Mouse (Mus musculus) forebrain, embryonic 14.5 days (tissue): ENCODE data around the gene Ooep. TPM values are rescaled to one million over a fixed set of nuclear protein-coding genes. Genes with fewer than 3 reads are reported as not detected.
"Not testable (repeated sequence)": the region's sequence is repeated elsewhere in the genome, so short reads cannot be mapped to it uniquely, and the experiment has no call there.

Source experiments
- ATAC-seq: fragments of 200-750 bp; cut with Nextera tagmentation; 2 replicates; pipeline ENCODE4 v1.8.0; 2017; ENCODE audit warnings: mild to moderate bottlenecking, moderate library complexity
- DNase-seq: peaks from one replicate; pipeline ENCODE4 v3.0.0-alpha.2; 2015; ENCODE audit warnings: low spot score
- H3K27ac ChIP-seq: fragments of 300-500 bp; sonication (generic); 2 replicates; pipeline ENCODE4 v1.5.1; 2014; ENCODE audit warnings: low read depth, mild to moderate bottlenecking, control low read depth, low read length, moderate library complexity
- H3K27me3 ChIP-seq: fragments of 300-500 bp; sonication (generic); replicated peaks from 2 replicates; pipeline ENCODE4 v1.6.1; 2014; ENCODE audit warnings: low read length, control low read depth, mixed read lengths; ENCODE audit not compliant: control insufficient read depth, insufficient read depth
- H3K36me3 ChIP-seq: fragments of 300-500 bp; sonication (generic); 2 replicates; pipeline ENCODE4 v1.6.1; 2014; ENCODE audit warnings: low read length, control low read depth; ENCODE audit not compliant: control insufficient read depth, insufficient read depth
- H3K4me1 ChIP-seq: fragments of 300-500 bp; sonication (generic); 2 replicates; pipeline ENCODE4 v1.6.1; 2014; ENCODE audit warnings: antibody characterized with exemption, low read length, control low read depth; ENCODE audit not compliant: control insufficient read depth, insufficient read depth
- H3K4me2 ChIP-seq: fragments of 300-500 bp; sonication (generic); 2 replicates; pipeline ENCODE4 v1.6.1; 2014; ENCODE audit warnings: mild to moderate bottlenecking, control low read depth, low read length
- H3K4me3 ChIP-seq: fragments of 300-500 bp; sonication (generic); 2 replicates; pipeline ENCODE4 v1.5.1; 2014; ENCODE audit warnings: low read depth, low read length, control low read depth
- H3K9ac ChIP-seq: fragments of 300-500 bp; sonication (generic); 2 replicates; pipeline ENCODE4 v1.6.1; 2014; ENCODE audit warnings: mild to moderate bottlenecking, low read length, control low read depth, moderate library complexity
- H3K9me3 ChIP-seq: fragments of 300-500 bp; sonication (generic); replicated peaks from 2 replicates; pipeline ENCODE4 v1.6.1; 2016; ENCODE audit warnings: low read length, control low read depth, mixed read lengths; ENCODE audit not compliant: control insufficient read depth
- WGBS: fragments of 180-500 bp; shearing (Covaris S2); extraction: QIAGEN DNeasy Blood & Tissue Kit; methylation state at CpG from one replicate; pipeline ENCODE4 v1.1.7; 2014; 5-methylcytosine and 5-hydroxymethylcytosine counted together
- polyA plus RNA-seq: library from polyadenylated mRNA; unstranded; fragments of >200 nt; fragmentation: Nextera tagmentation; extraction: Ambion mirVana; gene quantifications from 2 replicates; pipeline ENCODE4 v1.2.1, GENCODE M21; 2014

The Ooep gene
- polyA plus RNA-seq, 1 experiment from 2014 or later = 7.3 TPM

GRCm38 (mm10) chr9:78371441-78371840 is 7.1 kb downstream of the Ooep start:
- H3K9ac ChIP-seq = no peak overlapping the region
- H3K9me3 ChIP-seq = no peaks in the 10 kb centered on the region
- 93% methylated on average over 3 of the region's 3 CpGs for WGBS
- H3K4me3 ChIP-seq = no peak overlapping the region
- no peaks in the 10 kb centered on the region for H3K36me3 ChIP-seq
- no peaks in the 10 kb centered on the region for H3K27me3 ChIP-seq
- H3K4me2 ChIP-seq = no peak overlapping the region
- no peak overlapping the region for H3K27ac ChIP-seq
- ATAC-seq (no peak), DNase-seq (no peak)
- H3K4me1 ChIP-seq = no peaks in the 10 kb centered on the region

DNA sequence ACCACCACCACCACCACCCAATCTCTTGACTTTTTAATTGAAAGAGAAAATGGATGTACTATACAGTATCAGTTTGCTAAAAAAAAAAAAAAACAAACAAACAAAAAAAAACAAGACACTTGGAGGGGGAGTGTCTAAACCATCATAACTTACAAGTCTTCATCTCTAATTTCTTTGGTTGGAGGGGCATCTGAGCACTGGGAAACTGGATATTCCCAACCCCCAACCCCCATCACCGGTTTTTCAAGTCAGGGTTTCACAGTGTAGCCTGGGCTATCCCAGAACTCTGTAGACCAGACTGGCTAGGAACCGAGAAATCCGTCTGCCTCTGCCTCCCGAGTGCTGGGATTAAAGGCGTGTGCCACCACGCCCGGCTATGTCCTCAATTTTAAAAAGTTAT is 8.7 kb downstream of the Ooep start:
- no peak for DNase-seq
- no peak overlapping the region for H3K4me3 ChIP-seq
- ATAC-seq = no peak
- WGBS = 92% methylated on average over 7 of the region's 7 CpGs
- no peaks in the 10 kb centered on the region for H3K27me3 ChIP-seq
- H3K27ac ChIP-seq = no peak overlapping the region
- no peak overlapping the region for H3K9ac ChIP-seq
- no peak overlapping the region for H3K4me2 ChIP-seq
- no peaks in the 10 kb centered on the region for H3K4me1 ChIP-seq
- H3K9me3 ChIP-seq = no peaks in the 10 kb centered on the region
- no peaks in the 10 kb centered on the region for H3K36me3 ChIP-seq

DNA sequence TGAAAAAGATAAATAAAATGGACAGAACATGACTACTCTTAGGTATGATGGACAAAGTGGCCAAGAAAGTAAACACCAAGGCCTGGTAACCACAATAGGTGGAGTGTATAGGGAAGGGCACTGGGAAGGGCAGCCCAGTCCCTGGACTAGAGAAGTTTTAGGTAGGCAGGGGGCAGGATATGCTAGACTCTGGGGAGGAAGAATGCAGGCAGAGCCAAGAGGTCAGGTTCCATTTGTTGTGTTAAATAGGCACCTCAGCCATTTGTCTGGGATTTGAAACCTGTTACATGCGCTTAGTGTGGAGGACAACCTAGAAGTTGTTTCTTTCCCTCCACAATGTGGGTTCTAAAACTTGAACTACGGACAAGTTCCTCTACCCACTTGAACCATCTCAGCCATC is 9.2 kb downstream of the Ooep start:
- 91% methylated on average over 2 of the region's 2 CpGs for WGBS
- Histone ChIP-seq H3K9me3 (no peaks in the 10 kb centered on the region), H3K9ac (no peak overlapping the region), H3K4me1 (no peaks in the 10 kb centered on the region), H3K27me3 (no peaks in the 10 kb centered on the region), H3K4me3 (no peak overlapping the region), H3K4me2 (no peak overlapping the region), H3K36me3 (no peaks in the 10 kb centered on the region), H3K27ac (no peak overlapping the region)
- ATAC-seq = no peak
- DNase-seq = no peak

- H3K9ac ChIP-seq = no peak overlapping the region
- no peaks in the 10 kb centered on the region for H3K36me3 ChIP-seq
- H3K9me3 ChIP-seq = no peaks in the 10 kb centered on the region
- no peak overlapping the region for H3K4me3 ChIP-seq
- H3K27ac ChIP-seq = no peak overlapping the region
- H3K27me3 ChIP-seq = no peaks in the 10 kb centered on the region
- no peak for ATAC-seq
- WGBS = 79% methylated on average over 3 of the region's 3 CpGs
- H3K4me1 ChIP-seq = no peaks in the 10 kb centered on the region
- no peak for DNase-seq
- H3K4me2 ChIP-seq = no peak overlapping the region
Measured at GRCm38 (mm10) chr9:78368671-78369293, 9.7 kb downstream of the Ooep start.

- not testable (repeated sequence) for DNase-seq, ATAC-seq, H3K4me3 ChIP-seq, H3K9ac ChIP-seq, H3K27ac ChIP-seq, H3K4me2 ChIP-seq, H3K9me3 ChIP-seq, H3K4me1 ChIP-seq, H3K27me3 ChIP-seq, H3K36me3 ChIP-seq
- 94% methylated on average over 16 of the region's 16 CpGs for WGBS
Measured at GRCm38 (mm10) chr9:78367959-78368358, 10.6 kb downstream of the Ooep start, which contains the start of gene Dppa5a. Dppa5a (minus strand) TSS chr9:78368177.

GRCm38 (mm10) chr9:78365850-78366544 is 12.5 kb downstream of the Ooep start:
- no peak overlapping the region for H3K27ac ChIP-seq
- no peaks in the 10 kb centered on the region for H3K36me3 ChIP-seq
- H3K9ac ChIP-seq = no peak overlapping the region
- no peaks in the 10 kb centered on the region for H3K27me3 ChIP-seq
- H3K4me1 ChIP-seq = no peaks in the 10 kb centered on the region
- DNase-seq = no peak
- no peak overlapping the region for H3K4me3 ChIP-seq
- 39% methylated on average over 13 of the region's 13 CpGs for WGBS
- no peak overlapping the region for H3K4me2 ChIP-seq
- H3K9me3 ChIP-seq = no peaks in the 10 kb centered on the region
- ATAC-seq = no peak

- Histone ChIP-seq H3K36me3 (no peaks in the 10 kb centered on the region), H3K27me3 (no peaks in the 10 kb centered on the region), H3K9me3 (no peaks in the 10 kb centered on the region), H3K4me3 (no peak overlapping the region), H3K4me2 (no peak overlapping the region), H3K9ac (no peak overlapping the region), H3K4me1 (no peaks in the 10 kb centered on the region), H3K27ac (no peak overlapping the region)
- 89% methylated on average over 6 of the region's 6 CpGs for WGBS
- no peak for DNase-seq
- no peak for ATAC-seq
Measured at GRCm38 (mm10) chr9:78364701-78365100, 13.8 kb downstream of the Ooep start.

- Histone ChIP-seq H3K9me3 (no peaks in the 10 kb centered on the region), H3K4me2 (no peak overlapping the region), H3K4me1 (no peaks in the 10 kb centered on the region), H3K9ac (no peak overlapping the region), H3K36me3 (no peaks in the 10 kb centered on the region), H3K4me3 (no peak overlapping the region), H3K27me3 (no peaks in the 10 kb centered on the region), H3K27ac (no peak overlapping the region)
- ATAC-seq (no peak), DNase-seq (no peak)
- WGBS = 75% methylated on average over 6 of the region's 6 CpGs
Measured at GRCm38 (mm10) chr9:78363374-78363773, 15.2 kb downstream of the Ooep start.

DNA sequence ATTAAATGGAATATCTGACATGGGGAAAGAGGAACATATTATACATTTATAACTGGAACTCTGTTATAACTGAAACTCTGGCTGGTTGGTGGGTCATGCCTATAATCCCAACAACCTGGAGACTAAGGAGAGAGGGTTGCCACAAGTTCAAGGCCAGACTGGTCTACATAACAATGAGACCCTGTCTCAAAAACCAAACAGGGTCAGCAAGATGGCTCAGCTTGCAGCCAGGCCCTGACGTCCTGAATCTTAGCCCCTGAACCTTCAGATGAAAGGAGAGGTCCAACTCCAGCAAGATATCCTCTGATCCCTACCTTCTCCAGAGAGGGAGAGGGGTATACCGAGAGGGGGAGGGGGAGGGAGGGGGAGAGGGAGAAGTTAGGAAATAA is 18.0 kb downstream of the Ooep start:
- Histone ChIP-seq H3K4me1 (no peaks in the 10 kb centered on the region), H3K9me3 (no peaks in the 10 kb centered on the region), H3K36me3 (no peaks in the 10 kb centered on the region), H3K27me3 (no peaks in the 10 kb centered on the region), H3K9ac (no peak overlapping the region), H3K27ac (no peak overlapping the region), H3K4me3 (no peak overlapping the region), H3K4me2 (no peak overlapping the region)
- DNase-seq (no peak), ATAC-seq (no peak)
- 21% methylated on average over 2 of the region's 2 CpGs for WGBS
